Mouse (Mus musculus): Measurements from ENCODE around the gene Strn4. TPM values are rescaled to one million over a fixed set of nuclear protein-coding genes. Genes with fewer than 3 reads are reported as not detected.

Gene Strn4
- total and polyA plus RNA-seq, 2 experiments from 2014 or later, result 61.1 to 128 TPM

DNA sequence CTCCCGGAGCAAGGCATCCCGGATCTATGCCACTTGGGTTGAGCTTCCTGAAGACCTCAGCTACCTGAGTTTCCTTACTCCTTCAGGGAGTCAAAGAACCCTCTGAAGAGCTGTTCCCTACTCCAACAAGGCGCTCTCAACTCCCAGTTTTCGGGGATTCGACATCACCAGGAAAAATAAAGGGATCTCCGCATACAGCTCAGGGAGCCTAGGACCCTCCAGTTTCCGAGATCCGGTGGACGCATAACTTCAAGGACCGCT is 34.2 kb upstream of the Strn4 start:
- Histone ChIP-seq H3K27me3 (ENCODE audit: control insufficient read depth, insufficient read depth, low read length) (no peaks in the 10 kb centered on the region), H3K36me3 (replicated peaks; ENCODE audit: control insufficient read depth, insufficient read depth, low read length) (0 out of 2 replicates have a peak, but pooled peaks cover 3% of the 10 kb centered on the region), H3K4me1 (ENCODE audit: control insufficient read depth, insufficient read depth) (peaks cover 28% of the 10 kb centered on the region), H3K9me3 (replicated peaks; ENCODE audit: control insufficient read depth, low read length) (no peaks in the 10 kb centered on the region), H3K27ac (ENCODE audit: low read depth) (peak overlapping the region; percentile 50), H3K9ac (replicated peaks; ENCODE audit: low read depth, low read length) (peak overlapping the region; percentile 79), H3K4me3 (ENCODE audit: low read depth, low read length) (peak overlapping the region; percentile 76), H3K4me2 (ENCODE audit: low read depth, low read length) (peak overlapping the region; percentile 96)
- TF ChIP-seq EP300 (IDR thresholded peaks at IDR 0.05; ENCODE audit: low read depth), result no peak
- ATAC-seq (ENCODE audit: insufficient read depth, low read depth) (no peak), DNase-seq (ENCODE audit: low spot score) (no peak)
- 0% methylated on average over 10 of the region's 10 CpGs for WGBS

DNA sequence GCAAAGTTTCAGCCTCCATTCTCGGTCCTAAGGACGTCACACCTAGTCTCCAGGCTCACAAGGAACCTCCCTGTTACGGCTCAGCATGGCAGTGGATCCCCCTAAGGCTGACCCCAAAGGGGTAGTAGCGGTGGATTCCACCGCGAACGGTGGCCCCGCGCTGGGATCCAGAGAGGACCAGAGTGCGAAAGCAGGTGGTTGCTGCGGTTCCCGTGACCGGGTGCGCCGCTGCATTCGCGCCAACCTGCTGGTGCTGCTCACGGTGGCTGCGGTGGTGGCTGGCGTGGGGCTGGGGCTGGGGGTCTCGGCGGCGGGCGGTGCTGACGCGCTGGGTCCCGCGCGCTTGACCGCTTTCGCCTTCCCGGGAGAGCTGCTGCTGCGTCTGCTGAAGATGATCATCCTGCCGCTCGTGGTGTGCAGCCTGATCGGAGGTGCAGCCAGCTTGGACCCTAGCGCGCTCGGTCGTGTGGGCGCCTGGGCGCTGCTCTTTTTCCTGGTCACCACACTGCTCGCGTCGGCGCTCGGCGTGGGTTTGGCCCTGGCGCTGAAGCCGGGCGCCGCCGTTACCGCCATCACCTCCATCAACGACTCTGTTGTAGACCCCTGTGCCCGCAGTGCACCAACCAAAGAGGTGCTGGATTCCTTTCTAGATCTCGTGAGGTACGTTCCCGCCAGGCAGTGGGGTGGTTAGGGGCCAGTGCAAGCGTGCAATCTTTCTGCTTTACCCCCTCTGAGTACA is 33.7 kb upstream of the Strn4 start:
- no peaks in the 10 kb centered on the region for H3K27me3 ChIP-seq (ENCODE audit: control insufficient read depth, insufficient read depth, low read length)
- H3K4me2 ChIP-seq (ENCODE audit: low read depth, low read length), result peak overlapping the region; percentile 96
- DNase-seq (ENCODE audit: low spot score), result no peak
- peaks cover 28% of the 10 kb centered on the region for H3K4me1 ChIP-seq (ENCODE audit: control insufficient read depth, insufficient read depth)
- under 1% methylated on average over 60 of the region's 60 CpGs for WGBS
- H3K9me3 ChIP-seq (replicated peaks; ENCODE audit: control insufficient read depth, low read length), result no peaks in the 10 kb centered on the region
- TF ChIP-seq CTCF (IDR thresholded peaks at IDR 0.05; ENCODE audit: low read depth) (no peak), EP300 (IDR thresholded peaks at IDR 0.05; ENCODE audit: low read depth) (no peak)
- H3K36me3 ChIP-seq (replicated peaks; ENCODE audit: control insufficient read depth, insufficient read depth, low read length), result 0 out of 2 replicates have a peak, but pooled peaks cover 8% of the 10 kb centered on the region
- peak; percentile 9; the same call in 1 of the 2 replicates for ATAC-seq (ENCODE audit: insufficient read depth, low read depth)
- peak overlapping the region; percentile 79 for H3K9ac ChIP-seq (replicated peaks; ENCODE audit: low read depth, low read length)
- peak overlapping the region; percentile 50; the same call in 1 of the 2 replicates for H3K27ac ChIP-seq (ENCODE audit: low read depth)
- H3K4me3 ChIP-seq (ENCODE audit: low read depth, low read length), result peak overlapping the region; percentile 76

- WGBS, result 9% methylated on average over 11 of the region's 11 CpGs
- H3K27me3 ChIP-seq (ENCODE audit: control insufficient read depth, insufficient read depth, low read length), result no peaks in the 10 kb centered on the region
- ATAC-seq (ENCODE audit: insufficient read depth, low read depth) (no peak), DNase-seq (ENCODE audit: low spot score) (no peak)
- H3K4me3 ChIP-seq (ENCODE audit: low read depth, low read length), result peak overlapping the region; percentile 76
- peaks cover 28% of the 10 kb centered on the region for H3K4me1 ChIP-seq (ENCODE audit: control insufficient read depth, insufficient read depth)
- peak overlapping the region; percentile 66; the same call in 1 of the 2 replicates for H3K27ac ChIP-seq (ENCODE audit: low read depth)
- peaks cover 11% of the 10 kb centered on the region; the same call in 1 of the 2 replicates for H3K36me3 ChIP-seq (replicated peaks; ENCODE audit: control insufficient read depth, insufficient read depth, low read length)
- H3K9ac ChIP-seq (replicated peaks; ENCODE audit: low read depth, low read length), result peak overlapping the region; percentile 79
- no peaks in the 10 kb centered on the region for H3K9me3 ChIP-seq (replicated peaks; ENCODE audit: control insufficient read depth, low read length)
- no peak for TF ChIP-seq CTCF (IDR thresholded peaks at IDR 0.05; ENCODE audit: low read depth)
- no peak for TF ChIP-seq EP300 (IDR thresholded peaks at IDR 0.05; ENCODE audit: low read depth)
- peak overlapping the region; percentile 96 for H3K4me2 ChIP-seq (ENCODE audit: low read depth, low read length)
These were observed 33.0 kb upstream of the Strn4 start for GRCm38 (mm10) chr7:16782555-16783125.

DNA sequence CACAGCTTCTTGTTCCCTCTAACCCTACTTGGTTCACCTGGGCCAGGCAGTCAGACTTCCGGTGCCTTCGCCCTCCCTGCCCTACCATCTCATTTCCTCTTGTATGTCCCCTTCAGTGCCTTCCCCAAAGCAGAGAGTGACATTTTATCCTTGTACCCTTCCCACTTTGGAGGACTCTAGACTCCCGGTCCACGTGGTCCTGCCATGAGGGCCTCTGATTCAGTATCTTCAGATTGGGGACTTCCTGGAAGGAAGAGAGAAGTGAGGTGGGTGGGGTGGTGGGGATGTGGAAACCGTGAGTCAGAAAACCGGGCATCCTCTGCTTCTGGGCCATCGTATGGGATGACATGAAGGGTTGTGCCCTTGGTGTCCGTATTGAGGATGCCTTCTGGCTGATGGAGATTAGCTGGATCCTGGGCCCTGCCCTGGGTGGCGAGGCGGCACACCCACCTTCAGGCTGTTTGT is 32.4 kb upstream of the Strn4 start:
- DNase-seq (ENCODE audit: low spot score) (no peak), ATAC-seq (ENCODE audit: insufficient read depth, low read depth) (no peak)

GRCm38 (mm10) chr7:16783758-16784415 is 31.8 kb upstream of the Strn4 start:
- peak overlapping the region; percentile 66 for H3K27ac ChIP-seq (ENCODE audit: low read depth)
- no peaks in the 10 kb centered on the region for H3K9me3 ChIP-seq (replicated peaks; ENCODE audit: control insufficient read depth, low read length)
- peak; percentile 42; the same call in 1 of the 2 replicates for ATAC-seq (ENCODE audit: insufficient read depth, low read depth)
- peak; percentile 79 for DNase-seq (ENCODE audit: low spot score)
- H3K4me3 ChIP-seq (ENCODE audit: low read depth, low read length), result peak overlapping the region; percentile 76
- peaks cover 18% of the 10 kb centered on the region; the same call in 1 of the 2 replicates for H3K36me3 ChIP-seq (replicated peaks; ENCODE audit: control insufficient read depth, insufficient read depth, low read length)
- peak overlapping the region; percentile 20; the same call in 1 of the 2 replicates for H3K9ac ChIP-seq (replicated peaks; ENCODE audit: low read depth, low read length)
- peak overlapping the region; percentile 96 for H3K4me2 ChIP-seq (ENCODE audit: low read depth, low read length)
- H3K27me3 ChIP-seq (ENCODE audit: control insufficient read depth, insufficient read depth, low read length), result no peaks in the 10 kb centered on the region
- peaks cover 28% of the 10 kb centered on the region for H3K4me1 ChIP-seq (ENCODE audit: control insufficient read depth, insufficient read depth)
- WGBS, result 40% methylated on average over 17 of the region's 17 CpGs
- TF ChIP-seq EP300 (IDR thresholded peaks at IDR 0.05; ENCODE audit: low read depth) (no peak), CTCF (IDR thresholded peaks at IDR 0.05; ENCODE audit: low read depth) (no peak)

More for the DNA sequence above, 32.4 kb upstream of the Strn4 start:
- peaks cover 28% of the 10 kb centered on the region for H3K4me1 ChIP-seq (ENCODE audit: control insufficient read depth, insufficient read depth)
- WGBS, result 38% methylated on average over 10 of the region's 10 CpGs
- H3K27me3 ChIP-seq (ENCODE audit: control insufficient read depth, insufficient read depth, low read length), result no peaks in the 10 kb centered on the region
- TF ChIP-seq CTCF (IDR thresholded peaks at IDR 0.05; ENCODE audit: low read depth) (no peak), EP300 (IDR thresholded peaks at IDR 0.05; ENCODE audit: low read depth) (no peak)
- peak overlapping the region; percentile 66; the same call in 1 of the 2 replicates for H3K27ac ChIP-seq (ENCODE audit: low read depth)
- H3K4me2 ChIP-seq (ENCODE audit: low read depth, low read length), result peak overlapping the region; percentile 96
- H3K9ac ChIP-seq (replicated peaks; ENCODE audit: low read depth, low read length), result peak overlapping the region; percentile 20; the same call in 1 of the 2 replicates
- peak overlapping the region; percentile 76 for H3K4me3 ChIP-seq (ENCODE audit: low read depth, low read length)
- H3K36me3 ChIP-seq (replicated peaks; ENCODE audit: control insufficient read depth, insufficient read depth, low read length), result peaks cover 17% of the 10 kb centered on the region; the same call in 1 of the 2 replicates
- H3K9me3 ChIP-seq (replicated peaks; ENCODE audit: control insufficient read depth, low read length), result no peaks in the 10 kb centered on the region
